Mouse (Mus musculus): ENCODE results near the gene Snrpb2. TPM values are rescaled to one million over a fixed set of nuclear protein-coding genes. Genes with fewer than 3 reads are reported as not detected.

Snrpb2 gene
- polyA plus RNA-seq, 1 experiment from 2014 or later, result 154 TPM

- H3K9ac ChIP-seq (ENCODE audit: low read length), result no peak within 1 kb of the TSS
Observed at GRCm38 (mm10) chr2:143078198-143078851, 15.5 kb downstream of the Snrpb2 start, which contains the start of gene Otor. Gene Otor, plus strand, starts transcription at chr2:143078473.

GRCm38 (mm10) chr2:143081693-143082092 lies 18.9 kb downstream of the Snrpb2 start:
- Histone ChIP-seq H3K4me2 (ENCODE audit: low read depth, severe bottlenecking) (no peak overlapping the region), H3K27ac (replicated peaks; ENCODE audit: low read depth, low read length) (no peak overlapping the region), H3K4me3 (ENCODE audit: low read depth, low read length) (no peak overlapping the region), H3K9ac (ENCODE audit: low read length) (no peak overlapping the region), H3K36me3 (ENCODE audit: control insufficient read depth, insufficient read depth, low read length) (no peaks in the 10 kb centered on the region), H3K4me1 (ENCODE audit: control insufficient read depth, insufficient read depth, low read length) (peaks cover 12% of the 10 kb centered on the region; the same call in 1 of the 2 replicates), H3K27me3 (ENCODE audit: control insufficient read depth, insufficient read depth, low read length) (no peaks in the 10 kb centered on the region), H3K9me3 (ENCODE audit: control insufficient read depth, low read length) (no peaks in the 10 kb centered on the region)
- DNase-seq (ENCODE audit: low spot score), result no peak
- ATAC-seq (ENCODE audit: insufficient number of reproducible peaks, low FRiP score, low TSS enrichment, low read depth), result no peak
- WGBS, result 87% methylated on average over 3 of the region's 3 CpGs

More at GRCm38 (mm10) chr2:143078198-143078851, 15.5 kb downstream of the Snrpb2 start, which contains the start of gene Otor:
- no peak within 1 kb of the TSS for H3K4me3 ChIP-seq (ENCODE audit: low read depth, low read length)
- no peaks in the 10 kb centered on the region for H3K27me3 ChIP-seq (ENCODE audit: control insufficient read depth, insufficient read depth, low read length)
- no peak within 1 kb of the TSS for H3K4me2 ChIP-seq (ENCODE audit: low read depth, severe bottlenecking)
- 75% methylated on average over 8 of the region's 8 CpGs for WGBS
- H3K27ac ChIP-seq (replicated peaks; ENCODE audit: low read depth, low read length), result no peak within 1 kb of the TSS
- DNase-seq (ENCODE audit: low spot score) (no peak), ATAC-seq (ENCODE audit: insufficient number of reproducible peaks, low FRiP score, low TSS enrichment, low read depth) (no peak; the same call in 1 of the 2 replicates)
- no peaks in the 10 kb centered on the region for H3K36me3 ChIP-seq (ENCODE audit: control insufficient read depth, insufficient read depth, low read length)
- H3K9me3 ChIP-seq (ENCODE audit: control insufficient read depth, low read length), result no peaks in the 10 kb centered on the region
- peaks cover 12% of the 10 kb centered on the region; the same call in 1 of the 2 replicates for H3K4me1 ChIP-seq (ENCODE audit: control insufficient read depth, insufficient read depth, low read length)

- 0 out of 2 replicates have a peak, but pooled peaks cover 4% of the 10 kb centered on the region for H3K4me1 ChIP-seq (ENCODE audit: control insufficient read depth, insufficient read depth, low read length)
- H3K27ac ChIP-seq (replicated peaks; ENCODE audit: low read depth, low read length), result no peak overlapping the region
- no peak overlapping the region for H3K4me2 ChIP-seq (ENCODE audit: low read depth, severe bottlenecking)
- 50% methylated on average over 2 of the region's 2 CpGs for WGBS
- H3K9me3 ChIP-seq (ENCODE audit: control insufficient read depth, low read length), result no peaks in the 10 kb centered on the region
- H3K9ac ChIP-seq (ENCODE audit: low read length), result no peak overlapping the region
- H3K4me3 ChIP-seq (ENCODE audit: low read depth, low read length), result no peak overlapping the region
- ATAC-seq (ENCODE audit: insufficient number of reproducible peaks, low FRiP score, low TSS enrichment, low read depth) (no peak), DNase-seq (ENCODE audit: low spot score) (no peak)
- H3K27me3 ChIP-seq (ENCODE audit: control insufficient read depth, insufficient read depth, low read length), result no peaks in the 10 kb centered on the region
- H3K36me3 ChIP-seq (ENCODE audit: control insufficient read depth, insufficient read depth, low read length), result no peaks in the 10 kb centered on the region
Observed at GRCm38 (mm10) chr2:143084852-143085397, 22.1 kb downstream of the Snrpb2 start.

- Histone ChIP-seq H3K4me1 (ENCODE audit: control insufficient read depth, insufficient read depth, low read length) (no peaks in the 10 kb centered on the region), H3K4me3 (ENCODE audit: low read depth, low read length) (no peak overlapping the region), H3K4me2 (ENCODE audit: low read depth, severe bottlenecking) (no peak overlapping the region), H3K27ac (replicated peaks; ENCODE audit: low read depth, low read length) (no peak overlapping the region), H3K9ac (ENCODE audit: low read length) (no peak overlapping the region), H3K27me3 (ENCODE audit: control insufficient read depth, insufficient read depth, low read length) (no peaks in the 10 kb centered on the region), H3K36me3 (ENCODE audit: control insufficient read depth, insufficient read depth, low read length) (no peaks in the 10 kb centered on the region), H3K9me3 (ENCODE audit: control insufficient read depth, low read length) (no peaks in the 10 kb centered on the region)
- DNase-seq (ENCODE audit: low spot score) (no peak), ATAC-seq (ENCODE audit: insufficient number of reproducible peaks, low FRiP score, low TSS enrichment, low read depth) (no peak)
- 81% methylated on average over 8 of the region's 8 CpGs for WGBS
Observed at GRCm38 (mm10) chr2:143089866-143090265, 27.0 kb downstream of the Snrpb2 start.

- no peaks in the 10 kb centered on the region for H3K4me1 ChIP-seq (ENCODE audit: control insufficient read depth, insufficient read depth, low read length)
- DNase-seq (ENCODE audit: low spot score) (peak; percentile 71), ATAC-seq (ENCODE audit: insufficient number of reproducible peaks, low FRiP score, low TSS enrichment, low read depth) (peak; percentile 86)
- H3K36me3 ChIP-seq (ENCODE audit: control insufficient read depth, insufficient read depth, low read length), result no peaks in the 10 kb centered on the region
- H3K9me3 ChIP-seq (ENCODE audit: control insufficient read depth, low read length), result no peaks in the 10 kb centered on the region
- 25% methylated on average over 6 of the region's 6 CpGs for WGBS
- H3K27me3 ChIP-seq (ENCODE audit: control insufficient read depth, insufficient read depth, low read length), result no peaks in the 10 kb centered on the region
- no peak overlapping the region for H3K9ac ChIP-seq (ENCODE audit: low read length)
- no peak overlapping the region for H3K4me3 ChIP-seq (ENCODE audit: low read depth, low read length)
- no peak overlapping the region for H3K4me2 ChIP-seq (ENCODE audit: low read depth, severe bottlenecking)
- H3K27ac ChIP-seq (replicated peaks; ENCODE audit: low read depth, low read length), result no peak overlapping the region
Observed at GRCm38 (mm10) chr2:143093726-143094125, 30.9 kb downstream of the Snrpb2 start.

GRCm38 (mm10) chr2:143094761-143095160 lies 31.9 kb downstream of the Snrpb2 start:
- Histone ChIP-seq H3K27me3 (ENCODE audit: control insufficient read depth, insufficient read depth, low read length) (no peaks in the 10 kb centered on the region), H3K4me2 (ENCODE audit: low read depth, severe bottlenecking) (no peak overlapping the region), H3K27ac (replicated peaks; ENCODE audit: low read depth, low read length) (no peak overlapping the region), H3K36me3 (ENCODE audit: control insufficient read depth, insufficient read depth, low read length) (no peaks in the 10 kb centered on the region), H3K4me3 (ENCODE audit: low read depth, low read length) (no peak overlapping the region), H3K9me3 (ENCODE audit: control insufficient read depth, low read length) (no peaks in the 10 kb centered on the region), H3K4me1 (ENCODE audit: control insufficient read depth, insufficient read depth, low read length) (no peaks in the 10 kb centered on the region), H3K9ac (ENCODE audit: low read length) (no peak overlapping the region)
- 55% methylated on average over 6 of the region's 6 CpGs for WGBS
- ATAC-seq (ENCODE audit: insufficient number of reproducible peaks, low FRiP score, low TSS enrichment, low read depth) (no peak), DNase-seq (ENCODE audit: low spot score) (no peak)

GRCm38 (mm10) chr2:143097170-143097569 lies 34.3 kb downstream of the Snrpb2 start:
- H3K4me3 ChIP-seq (ENCODE audit: low read depth, low read length), result no peak overlapping the region
- no peaks in the 10 kb centered on the region for H3K36me3 ChIP-seq (ENCODE audit: control insufficient read depth, insufficient read depth, low read length)
- no peaks in the 10 kb centered on the region for H3K9me3 ChIP-seq (ENCODE audit: control insufficient read depth, low read length)
- ATAC-seq (ENCODE audit: insufficient number of reproducible peaks, low FRiP score, low TSS enrichment, low read depth), result no peak
- no peak overlapping the region for H3K9ac ChIP-seq (ENCODE audit: low read length)
- H3K27ac ChIP-seq (replicated peaks; ENCODE audit: low read depth, low read length), result no peak overlapping the region
- H3K27me3 ChIP-seq (ENCODE audit: control insufficient read depth, insufficient read depth, low read length), result no peaks in the 10 kb centered on the region
- H3K4me2 ChIP-seq (ENCODE audit: low read depth, severe bottlenecking), result no peak overlapping the region
- H3K4me1 ChIP-seq (ENCODE audit: control insufficient read depth, insufficient read depth, low read length), result no peaks in the 10 kb centered on the region
- DNase-seq (ENCODE audit: low spot score), result no peak
- 84% methylated on average over 1 of the region's 1 CpGs for WGBS

GRCm38 (mm10) chr2:143113859-143114258 lies 51.0 kb downstream of the Snrpb2 start:
- Histone ChIP-seq H3K27ac (replicated peaks; ENCODE audit: low read depth, low read length) (no peak overlapping the region), H3K4me2 (ENCODE audit: low read depth, severe bottlenecking) (no peak overlapping the region), H3K9ac (ENCODE audit: low read length) (no peak overlapping the region), H3K27me3 (ENCODE audit: control insufficient read depth, insufficient read depth, low read length) (no peaks in the 10 kb centered on the region), H3K4me3 (ENCODE audit: low read depth, low read length) (no peak overlapping the region), H3K4me1 (ENCODE audit: control insufficient read depth, insufficient read depth, low read length) (no peaks in the 10 kb centered on the region), H3K9me3 (ENCODE audit: control insufficient read depth, low read length) (no peaks in the 10 kb centered on the region), H3K36me3 (ENCODE audit: control insufficient read depth, insufficient read depth, low read length) (no peaks in the 10 kb centered on the region)
- WGBS, result 83% methylated on average over 1 of the region's 1 CpGs
- DNase-seq (ENCODE audit: low spot score) (no peak), ATAC-seq (ENCODE audit: insufficient number of reproducible peaks, low FRiP score, low TSS enrichment, low read depth) (no peak)

All from limb, embryonic 11.5 days (tissue).